Mouse (Mus musculus) cortical plate, adult 2 months (tissue): ENCODE data around the gene Slc25a23.

ENCODE experiments used
- CTCF ChIP-seq: fragments of 200-500 bp; IDR thresholded peaks from 2 replicates; pipeline ENCODE4 v1.5.1; 2011; ENCODE audit warnings: mild to moderate bottlenecking, control low read depth, low read length; ENCODE audit not compliant: insufficient read depth; ENCODE audit errors: extremely low read depth
- POLR2A ChIP-seq: fragments of 200-500 bp; IDR thresholded peaks from 2 replicates; pipeline ENCODE4 v1.6.1; 2011; ENCODE audit warnings: mild to moderate bottlenecking, low read length, control low read depth; ENCODE audit not compliant: insufficient read depth; ENCODE audit errors: extremely low read depth

- no peak for TF ChIP-seq CTCF
- TF ChIP-seq POLR2A = no peak
These were observed 60.2 kb downstream of the Slc25a23 start for GRCm38 (mm10) chr17:56999414-56999813.
